Mouse (Mus musculus): ENCODE measurements around the gene Slc15a4.
A peak's percentile ranks its signal among the peaks of the same experiment; 100 is the strongest.

Gene Slc15a4

DNA sequence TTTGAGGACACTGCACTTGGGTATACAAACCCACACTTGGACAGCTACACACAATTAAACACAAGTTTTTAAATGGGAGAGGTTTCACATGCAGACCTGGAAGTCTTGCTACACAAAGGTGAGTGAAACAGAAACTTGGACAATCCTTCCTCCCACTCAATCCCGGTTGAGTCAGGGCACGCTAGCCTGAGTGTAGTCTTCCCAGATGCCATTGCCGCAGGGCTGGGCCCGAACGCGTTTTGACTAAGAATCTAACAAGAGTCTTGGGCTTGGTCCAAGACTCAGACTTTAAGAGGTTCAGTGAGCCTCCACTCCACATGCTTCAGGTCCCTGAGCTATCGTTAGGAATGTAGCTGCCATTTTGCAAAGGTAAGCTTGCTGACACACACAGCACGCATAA is 12.3 kb downstream of the Slc15a4 start:
- no peak for DNase-seq (ENCODE audit: low spot score in 2 of 2)

- no peak for DNase-seq (ENCODE audit: low spot score in 2 of 2)
These were observed 13.9 kb downstream of the Slc15a4 start for GRCm38 (mm10) chr5:127618834-127619233.

- DNase-seq (ENCODE audit: low spot score in 2 of 2) = peak; percentile 99
These were observed 15.6 kb downstream of the Slc15a4 start for GRCm38 (mm10) chr5:127616884-127617635.

GRCm38 (mm10) chr5:127616151-127616550 is 16.5 kb downstream of the Slc15a4 start:
- DNase-seq (ENCODE audit: low spot score in 2 of 2) = no peak

- no peak for DNase-seq (ENCODE audit: low spot score in 2 of 2)
These were observed 17.2 kb downstream of the Slc15a4 start for GRCm38 (mm10) chr5:127615459-127615858.

DNA sequence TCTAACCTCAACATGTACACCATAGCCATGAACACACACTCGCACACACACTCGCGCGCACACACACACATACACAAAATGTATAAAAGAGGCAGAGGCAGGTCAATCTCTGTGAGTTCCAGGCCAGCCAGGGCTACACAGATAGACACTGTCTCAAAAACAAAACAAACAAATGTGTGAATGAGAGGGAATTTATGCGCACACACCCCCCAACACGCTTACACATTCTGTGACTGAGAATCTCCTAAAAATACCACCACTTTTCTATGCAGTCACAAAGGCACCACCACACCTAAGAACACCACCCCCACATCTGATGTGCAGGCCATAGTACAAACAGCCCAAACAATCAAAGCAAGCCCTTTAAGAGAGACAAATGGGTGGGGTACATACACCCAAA is 20.3 kb downstream of the Slc15a4 start:
- no peak for DNase-seq (ENCODE audit: low spot score in 2 of 2)

DNA sequence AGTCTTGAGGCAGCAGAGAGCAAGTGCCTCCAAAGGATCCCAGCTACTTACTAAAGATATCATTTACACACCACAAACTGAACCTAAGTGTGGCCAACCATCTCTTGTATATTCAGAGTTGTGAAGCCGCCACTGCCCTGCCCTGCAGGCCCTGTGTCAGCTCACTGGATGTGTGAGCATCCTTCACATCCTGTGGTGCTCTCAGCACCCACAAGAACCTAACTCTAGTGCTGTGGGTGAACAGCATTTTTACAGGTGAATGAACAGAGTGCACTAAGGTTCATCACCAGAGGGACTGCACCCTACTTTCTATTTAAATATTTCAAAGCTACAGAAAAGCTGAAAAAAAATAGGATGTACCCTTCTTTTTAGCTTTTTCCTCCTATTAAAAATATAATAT is 20.8 kb downstream of the Slc15a4 start:
- no peak for DNase-seq (ENCODE audit: low spot score in 2 of 2)

- DNase-seq (ENCODE audit: low spot score in 2 of 2) = peak; percentile 47 to 57
These were observed 21.7 kb downstream of the Slc15a4 start for GRCm38 (mm10) chr5:127610787-127611509.

DNA sequence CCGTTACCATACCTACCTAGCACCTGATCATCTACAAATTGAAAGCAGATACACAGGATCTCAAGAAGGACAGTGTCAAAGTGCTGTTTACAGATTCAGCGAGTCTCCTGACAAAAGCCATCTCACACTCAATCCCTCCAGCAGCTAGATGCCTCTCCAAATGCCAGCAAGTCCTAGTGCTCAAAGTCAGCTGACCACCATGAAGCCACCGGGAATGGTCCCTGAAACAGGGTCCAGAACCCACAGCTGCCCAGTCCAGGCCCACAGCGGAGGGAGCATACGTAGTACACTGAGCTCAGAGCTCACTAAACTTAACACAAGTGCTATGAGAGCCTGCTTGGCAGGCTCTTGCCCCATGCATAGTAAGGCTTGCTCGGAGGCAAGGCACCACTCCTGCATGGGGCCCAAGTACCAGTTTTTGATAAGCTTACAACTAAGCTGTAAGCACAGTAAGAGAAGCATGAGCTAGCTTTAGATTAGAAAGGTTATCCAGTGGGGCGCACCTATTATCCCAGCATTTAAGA is 23.4 kb downstream of the Slc15a4 start:
- no peak for DNase-seq (ENCODE audit: low spot score in 2 of 2)

DNA sequence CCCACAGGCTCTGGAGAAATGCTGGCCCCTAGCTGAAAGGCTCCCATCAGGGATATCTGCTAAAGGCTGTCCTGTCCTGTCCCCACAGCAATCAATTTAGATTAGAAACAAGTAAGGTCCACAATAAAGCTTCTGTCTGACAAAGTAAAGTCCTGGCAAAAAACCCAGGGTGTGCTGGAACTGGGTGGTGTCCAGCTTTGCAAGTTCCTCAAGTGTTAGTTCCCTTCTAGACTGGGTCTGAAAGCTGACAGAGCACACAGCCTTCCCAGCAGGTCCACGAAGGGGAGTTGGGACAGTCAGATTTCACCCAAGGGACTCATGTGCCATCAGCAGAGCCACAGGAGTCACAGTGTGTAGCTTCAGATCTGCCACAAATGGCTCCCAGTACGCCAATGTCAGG is 25.2 kb downstream of the Slc15a4 start:
- DNase-seq (ENCODE audit: low spot score in 2 of 2) = peak in 1 of 2 experiments; percentile 36

DNA sequence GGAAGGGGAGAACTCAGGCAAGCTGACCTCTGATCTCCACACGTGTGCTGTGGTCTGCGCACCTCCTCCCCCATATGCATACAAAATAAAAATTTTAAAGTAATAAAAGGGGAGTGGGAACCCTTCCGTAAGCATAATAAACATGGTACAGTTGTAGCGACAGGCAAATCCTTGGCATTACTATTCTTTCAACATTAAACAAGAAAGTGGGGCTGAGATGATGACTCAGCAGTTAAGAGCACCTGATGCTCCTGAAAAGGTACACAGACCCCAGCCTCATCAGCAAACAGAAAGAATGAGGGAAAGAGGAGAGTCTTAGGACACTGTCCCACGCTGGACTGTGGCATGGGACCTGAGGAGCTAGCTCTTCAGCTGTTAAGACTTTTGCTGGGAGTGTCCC is 29.7 kb downstream of the Slc15a4 start:
- DNase-seq (ENCODE audit: low spot score in 2 of 2) = no peak

GRCm38 (mm10) chr5:127596862-127597261 is 35.8 kb downstream of the Slc15a4 start:
- no peak for DNase-seq (ENCODE audit: low spot score in 2 of 2)

- DNase-seq (ENCODE audit: low spot score in 2 of 2) = no peak
These were observed 37.0 kb downstream of the Slc15a4 start for GRCm38 (mm10) chr5:127595676-127596075.

GRCm38 (mm10) chr5:127592854-127593253 is 39.8 kb downstream of the Slc15a4 start:
- DNase-seq (ENCODE audit: low spot score in 2 of 2) = peak; percentile 51 to 63

GRCm38 (mm10) chr5:127592406-127592805 is 40.3 kb downstream of the Slc15a4 start:
- DNase-seq (ENCODE audit: low spot score in 2 of 2) = no peak

- no peak for DNase-seq (ENCODE audit: low spot score in 2 of 2)
These were observed 44.8 kb downstream of the Slc15a4 start for GRCm38 (mm10) chr5:127587854-127588253.

- DNase-seq (ENCODE audit: low spot score in 2 of 2) = peak in 1 of 2 experiments; percentile 31
These were observed 49.0 kb downstream of the Slc15a4 start for GRCm38 (mm10) chr5:127583658-127584057.

GRCm38 (mm10) chr5:127577419-127577818 is 55.3 kb downstream of the Slc15a4 start:
- DNase-seq (ENCODE audit: low spot score in 2 of 2) = no peak

DNA sequence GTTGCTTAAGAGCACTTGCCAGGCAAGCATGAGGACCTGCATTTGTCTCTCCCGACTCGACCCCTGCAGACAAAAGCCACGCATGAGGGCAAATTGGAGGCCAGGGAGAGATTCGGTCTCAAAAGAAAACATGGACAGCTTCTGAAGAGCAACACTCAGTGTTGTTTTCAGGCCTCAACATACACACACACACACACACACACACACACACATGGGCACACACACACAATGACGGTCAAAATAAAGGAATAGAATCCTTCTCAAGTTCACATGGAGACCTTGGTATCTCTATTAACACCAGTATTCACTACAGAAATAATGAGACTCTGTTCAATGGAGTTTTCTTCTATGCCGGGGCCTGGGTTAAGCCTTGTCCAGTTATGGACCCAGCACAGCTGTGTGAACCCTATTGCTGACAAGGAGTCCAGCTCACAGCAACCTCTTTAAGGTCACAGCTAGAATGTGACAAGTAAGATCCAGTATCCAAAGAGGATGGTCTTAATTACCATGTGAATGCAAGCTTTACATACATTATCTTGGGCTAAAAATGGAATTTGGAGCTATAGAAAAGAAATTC is 65.4 kb downstream of the Slc15a4 start:
- no peak for DNase-seq (ENCODE audit: low spot score in 2 of 2)

- DNase-seq (ENCODE audit: low spot score in 2 of 2) = no peak
These were observed 71.6 kb downstream of the Slc15a4 start for GRCm38 (mm10) chr5:127561086-127561485.

DNA sequence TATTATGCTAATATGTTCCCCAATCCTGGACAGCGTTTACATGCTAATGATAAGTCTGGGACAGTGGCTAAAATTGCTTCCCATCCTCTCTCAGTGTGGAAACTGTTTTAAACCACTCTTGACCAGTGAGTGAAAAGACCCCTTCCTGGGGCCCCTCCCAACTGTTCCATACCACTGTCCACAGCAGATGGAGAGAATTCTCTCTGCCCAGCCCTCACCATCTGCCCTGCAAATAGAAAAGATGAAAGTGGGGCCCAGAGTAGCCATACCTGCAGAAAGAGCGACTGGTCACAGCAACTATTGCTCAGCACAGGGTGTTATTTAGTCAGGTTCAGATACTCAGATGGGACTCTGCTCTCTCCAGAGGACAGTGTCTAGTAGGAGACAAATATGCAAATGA is 84.6 kb downstream of the Slc15a4 start:
- DNase-seq (ENCODE audit: low spot score in 2 of 2) = no peak

GRCm38 (mm10) chr5:127546585-127546991 is 86.1 kb downstream of the Slc15a4 start:
- no peak for DNase-seq (ENCODE audit: low spot score in 2 of 2)
